Mouse (Mus musculus): Measurements from ENCODE around the gene Bub1b. TPM values are rescaled to one million over a fixed set of nuclear protein-coding genes. Genes with fewer than 3 reads are reported as not detected.
A peak's percentile ranks its signal among the peaks of the same experiment; 100 is the strongest.

The Bub1b gene
- polyA plus RNA-seq, 1 experiment from 2014 or later, result 15.7 TPM

GRCm38 (mm10) chr2:118573135-118573534 is 24.9 kb upstream of the Bub1b start:
- H3K4me1 ChIP-seq (ENCODE audit: insufficient read depth), result no peaks in the 10 kb centered on the region
- WGBS (ENCODE audit: insufficient replicate concordance), result 64% methylated on average over 3 of the region's 3 CpGs
- no peaks in the 10 kb centered on the region for H3K27me3 ChIP-seq (ENCODE audit: insufficient read depth, low read length)
- no peak overlapping the region for H3K4me2 ChIP-seq (ENCODE audit: low read depth, low read length)
- DNase-seq (no peak), ATAC-seq (no peak)
- no peak overlapping the region for H3K9ac ChIP-seq (replicated peaks)
- TF ChIP-seq EP300 (IDR thresholded peaks at IDR 0.05; ENCODE audit: low read depth), result no peak
- no peak for TF ChIP-seq CTCF (IDR thresholded peaks at IDR 0.05; ENCODE audit: low read depth)
- no peak overlapping the region for H3K27ac ChIP-seq (ENCODE audit: low read depth)
- H3K4me3 ChIP-seq (ENCODE audit: low read depth, low read length), result no peak overlapping the region
- H3K36me3 ChIP-seq (replicated peaks; ENCODE audit: insufficient read depth, low read length), result no peaks in the 10 kb centered on the region
- no peaks in the 10 kb centered on the region for H3K9me3 ChIP-seq (ENCODE audit: low read length)

- TF ChIP-seq CTCF (IDR thresholded peaks at IDR 0.05; ENCODE audit: low read depth) (no peak), EP300 (IDR thresholded peaks at IDR 0.05; ENCODE audit: low read depth) (no peak)
- no peak for DNase-seq
- Histone ChIP-seq H3K4me2 (ENCODE audit: low read depth, low read length) (no peak overlapping the region), H3K9ac (replicated peaks) (no peak overlapping the region), H3K36me3 (replicated peaks; ENCODE audit: insufficient read depth, low read length) (no peaks in the 10 kb centered on the region), H3K27me3 (ENCODE audit: insufficient read depth, low read length) (no peaks in the 10 kb centered on the region), H3K4me3 (ENCODE audit: low read depth, low read length) (no peak overlapping the region), H3K27ac (ENCODE audit: low read depth) (no peak overlapping the region), H3K4me1 (ENCODE audit: insufficient read depth) (no peaks in the 10 kb centered on the region), H3K9me3 (ENCODE audit: low read length) (no peaks in the 10 kb centered on the region)
- 73% methylated on average over 5 of the region's 5 CpGs for WGBS (ENCODE audit: insufficient replicate concordance)
- ATAC-seq, result no peak
These were observed 12.0 kb upstream of the Bub1b start for GRCm38 (mm10) chr2:118586013-118586412.

GRCm38 (mm10) chr2:118587686-118588085 is 10.3 kb upstream of the Bub1b start:
- Histone ChIP-seq H3K27me3 (ENCODE audit: insufficient read depth, low read length) (no peaks in the 10 kb centered on the region), H3K4me1 (ENCODE audit: insufficient read depth) (no peaks in the 10 kb centered on the region), H3K9me3 (ENCODE audit: low read length) (no peaks in the 10 kb centered on the region), H3K27ac (ENCODE audit: low read depth) (no peak overlapping the region), H3K9ac (replicated peaks) (no peak overlapping the region), H3K4me2 (ENCODE audit: low read depth, low read length) (no peak overlapping the region), H3K36me3 (replicated peaks; ENCODE audit: insufficient read depth, low read length) (no peaks in the 10 kb centered on the region), H3K4me3 (ENCODE audit: low read depth, low read length) (no peak overlapping the region)
- no peak for DNase-seq
- ATAC-seq, result no peak
- WGBS (ENCODE audit: insufficient replicate concordance), result 52% methylated on average over 3 of the region's 3 CpGs
- no peak for TF ChIP-seq EP300 (IDR thresholded peaks at IDR 0.05; ENCODE audit: low read depth)
- TF ChIP-seq CTCF (IDR thresholded peaks at IDR 0.05; ENCODE audit: low read depth), result no peak

GRCm38 (mm10) chr2:118591083-118591482 is 6.9 kb upstream of the Bub1b start:
- Histone ChIP-seq H3K9me3 (ENCODE audit: low read length) (no peaks in the 10 kb centered on the region), H3K36me3 (replicated peaks; ENCODE audit: insufficient read depth, low read length) (no peaks in the 10 kb centered on the region), H3K27me3 (ENCODE audit: insufficient read depth, low read length) (no peaks in the 10 kb centered on the region), H3K4me2 (ENCODE audit: low read depth, low read length) (no peak overlapping the region), H3K4me1 (ENCODE audit: insufficient read depth) (no peaks in the 10 kb centered on the region), H3K27ac (ENCODE audit: low read depth) (no peak overlapping the region), H3K9ac (replicated peaks) (no peak overlapping the region), H3K4me3 (ENCODE audit: low read depth, low read length) (no peak overlapping the region)
- TF ChIP-seq EP300 (IDR thresholded peaks at IDR 0.05; ENCODE audit: low read depth), result no peak
- TF ChIP-seq CTCF (IDR thresholded peaks at IDR 0.05; ENCODE audit: low read depth), result no peak
- ATAC-seq (no peak), DNase-seq (no peak)
- WGBS (ENCODE audit: insufficient replicate concordance), result 46% methylated on average over 4 of the region's 4 CpGs

- no peak for DNase-seq
- no peaks in the 10 kb centered on the region for H3K9me3 ChIP-seq (ENCODE audit: low read length)
- H3K4me3 ChIP-seq (ENCODE audit: low read depth, low read length), result peak overlapping the region; percentile 91
- H3K27ac ChIP-seq (ENCODE audit: low read depth), result no peak overlapping the region; the same call in 1 of the 2 replicates
- H3K4me1 ChIP-seq (ENCODE audit: insufficient read depth), result peaks cover 15% of the 10 kb centered on the region
- WGBS (ENCODE audit: insufficient replicate concordance), result 20% methylated on average over 5 of the region's 5 CpGs
- peak overlapping the region; percentile 91 for H3K9ac ChIP-seq (replicated peaks)
- no peak for TF ChIP-seq EP300 (IDR thresholded peaks at IDR 0.05; ENCODE audit: low read depth)
- TF ChIP-seq CTCF (IDR thresholded peaks at IDR 0.05; ENCODE audit: low read depth), result no peak
- H3K4me2 ChIP-seq (ENCODE audit: low read depth, low read length), result peak overlapping the region; percentile 89
- H3K36me3 ChIP-seq (replicated peaks; ENCODE audit: insufficient read depth, low read length), result peaks cover 28% of the 10 kb centered on the region
- no peak for ATAC-seq
- H3K27me3 ChIP-seq (ENCODE audit: insufficient read depth, low read length), result no peaks in the 10 kb centered on the region
These were observed 1.1 kb downstream of the Bub1b start for GRCm38 (mm10) chr2:118599087-118599486.

GRCm38 (mm10) chr2:118601599-118602263 is 3.7 kb downstream of the Bub1b start:
- no peak for TF ChIP-seq CTCF (IDR thresholded peaks at IDR 0.05; ENCODE audit: low read depth)
- TF ChIP-seq EP300 (IDR thresholded peaks at IDR 0.05; ENCODE audit: low read depth), result no peak
- Histone ChIP-seq H3K36me3 (replicated peaks; ENCODE audit: insufficient read depth, low read length) (peaks cover 50% of the 10 kb centered on the region), H3K4me1 (ENCODE audit: insufficient read depth) (peaks cover 15% of the 10 kb centered on the region), H3K9ac (replicated peaks) (no peak overlapping the region), H3K9me3 (ENCODE audit: low read length) (no peaks in the 10 kb centered on the region), H3K4me2 (ENCODE audit: low read depth, low read length) (peak overlapping the region; percentile 1; the same call in 1 of the 2 replicates), H3K27ac (ENCODE audit: low read depth) (peak overlapping the region; percentile 51; the same call in 1 of the 2 replicates), H3K4me3 (ENCODE audit: low read depth, low read length) (no peak overlapping the region), H3K27me3 (ENCODE audit: insufficient read depth, low read length) (no peaks in the 10 kb centered on the region)
- DNase-seq (peak; percentile 26), ATAC-seq (no peak)
- WGBS (ENCODE audit: insufficient replicate concordance), result 73% methylated on average over 18 of the region's 18 CpGs

All from liver, postnatal 0 days (tissue).